Mouse (Mus musculus): ENCODE measurements around the gene Gtf2e1. TPM values are rescaled to one million over a fixed set of nuclear protein-coding genes. Genes with fewer than 3 reads are reported as not detected.
A peak's percentile ranks its signal among the peaks of the same experiment; 100 is the strongest.

The Gtf2e1 gene
- polyA plus RNA-seq, 1 experiment from 2014 or later: 43.9 TPM

- no peak for ATAC-seq
- 77% methylated on average over 1 of the region's 1 CpGs for WGBS
- no peak for DNase-seq (ENCODE audit: low spot score)
- H3K9me3 ChIP-seq (replicated peaks; ENCODE audit: control insufficient read depth, low read length): no peaks in the 10 kb centered on the region
- H3K27me3 ChIP-seq (replicated peaks; ENCODE audit: control insufficient read depth, insufficient read depth, low read length): no peaks in the 10 kb centered on the region
- no peak overlapping the region for H3K4me3 ChIP-seq (ENCODE audit: low read depth, low read length)
- no peak overlapping the region for H3K27ac ChIP-seq (ENCODE audit: low read depth, low read length)
- H3K4me2 ChIP-seq (ENCODE audit: low read length): no peak overlapping the region
- H3K4me1 ChIP-seq (ENCODE audit: control insufficient read depth, insufficient read depth, low read length): peaks cover 16% of the 10 kb centered on the region
- no peak overlapping the region for H3K9ac ChIP-seq (ENCODE audit: low read length)
- H3K36me3 ChIP-seq (ENCODE audit: control insufficient read depth, insufficient read depth, low read length): no peaks in the 10 kb centered on the region
Measured at GRCm38 (mm10) chr16:37579591-37579990, 40.0 kb upstream of the Gtf2e1 start.

GRCm38 (mm10) chr16:37575325-37575724 lies 35.7 kb upstream of the Gtf2e1 start:
- no peak overlapping the region for H3K4me3 ChIP-seq (ENCODE audit: low read depth, low read length)
- ATAC-seq (no peak), DNase-seq (ENCODE audit: low spot score) (no peak)
- peaks cover 8% of the 10 kb centered on the region; the same call in 1 of the 2 replicates for H3K36me3 ChIP-seq (ENCODE audit: control insufficient read depth, insufficient read depth, low read length)
- H3K9ac ChIP-seq (ENCODE audit: low read length): no peak overlapping the region
- no peaks in the 10 kb centered on the region for H3K27me3 ChIP-seq (replicated peaks; ENCODE audit: control insufficient read depth, insufficient read depth, low read length)
- no peaks in the 10 kb centered on the region for H3K9me3 ChIP-seq (replicated peaks; ENCODE audit: control insufficient read depth, low read length)
- 79% methylated on average over 3 of the region's 3 CpGs for WGBS
- no peak overlapping the region for H3K27ac ChIP-seq (ENCODE audit: low read depth, low read length)
- no peak overlapping the region for H3K4me2 ChIP-seq (ENCODE audit: low read length)
- H3K4me1 ChIP-seq (ENCODE audit: control insufficient read depth, insufficient read depth, low read length): no peaks in the 10 kb centered on the region

GRCm38 (mm10) chr16:37573061-37573460 lies 33.5 kb upstream of the Gtf2e1 start:
- no peak overlapping the region for H3K27ac ChIP-seq (ENCODE audit: low read depth, low read length)

DNA sequence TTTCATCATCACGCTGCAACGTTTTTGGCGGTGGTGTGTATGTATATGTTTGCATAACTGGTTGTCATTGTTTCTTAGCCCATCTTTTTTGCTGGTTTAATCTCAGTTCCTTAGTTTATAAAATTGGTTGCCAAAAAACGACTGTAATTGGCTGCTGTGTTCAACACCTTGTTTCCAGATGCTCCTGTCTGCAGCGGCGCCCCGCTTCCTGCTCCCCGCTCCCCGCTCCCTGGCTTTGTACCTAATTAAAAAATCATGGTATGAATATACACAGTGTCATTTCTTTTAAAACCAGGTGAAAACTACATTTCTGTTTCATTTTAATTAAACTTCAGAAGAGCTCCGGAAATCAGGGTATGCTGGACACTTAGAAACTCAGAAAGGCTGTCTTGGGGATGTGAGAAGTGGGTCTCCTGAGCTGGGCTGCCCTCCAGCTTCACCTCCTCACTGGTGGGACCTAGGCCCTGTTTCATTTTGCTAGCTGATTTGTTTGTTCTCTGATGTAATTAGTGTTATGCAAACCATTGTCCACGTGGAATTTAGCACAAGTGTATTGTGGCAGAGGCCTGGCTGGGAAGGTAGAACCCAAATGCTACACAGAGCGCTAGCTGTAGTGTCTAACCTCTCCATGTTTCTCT lies 32.6 kb upstream of the Gtf2e1 start:
- Histone ChIP-seq H3K36me3 (ENCODE audit: control insufficient read depth, insufficient read depth, low read length) (peaks cover 8% of the 10 kb centered on the region; the same call in 1 of the 2 replicates), H3K4me1 (ENCODE audit: control insufficient read depth, insufficient read depth, low read length) (no peaks in the 10 kb centered on the region), H3K9me3 (replicated peaks; ENCODE audit: control insufficient read depth, low read length) (no peaks in the 10 kb centered on the region), H3K4me2 (ENCODE audit: low read length) (no peak overlapping the region), H3K27ac (ENCODE audit: low read depth, low read length) (no peak overlapping the region), H3K9ac (ENCODE audit: low read length) (no peak overlapping the region), H3K27me3 (replicated peaks; ENCODE audit: control insufficient read depth, insufficient read depth, low read length) (no peaks in the 10 kb centered on the region), H3K4me3 (ENCODE audit: low read depth, low read length) (no peak overlapping the region)
- 89% methylated on average over 12 of the region's 12 CpGs for WGBS
- ATAC-seq (no peak), DNase-seq (ENCODE audit: low spot score) (no peak)

More at GRCm38 (mm10) chr16:37573061-37573460, 33.5 kb upstream of the Gtf2e1 start:
- no peaks in the 10 kb centered on the region for H3K27me3 ChIP-seq (replicated peaks; ENCODE audit: control insufficient read depth, insufficient read depth, low read length)
- ATAC-seq (no peak), DNase-seq (ENCODE audit: low spot score) (no peak)
- H3K36me3 ChIP-seq (ENCODE audit: control insufficient read depth, insufficient read depth, low read length): peaks cover 8% of the 10 kb centered on the region; the same call in 1 of the 2 replicates
- no peaks in the 10 kb centered on the region for H3K9me3 ChIP-seq (replicated peaks; ENCODE audit: control insufficient read depth, low read length)
- no peak overlapping the region for H3K4me2 ChIP-seq (ENCODE audit: low read length)
- no peak overlapping the region for H3K4me3 ChIP-seq (ENCODE audit: low read depth, low read length)
- H3K9ac ChIP-seq (ENCODE audit: low read length): no peak overlapping the region
- no peaks in the 10 kb centered on the region for H3K4me1 ChIP-seq (ENCODE audit: control insufficient read depth, insufficient read depth, low read length)
- WGBS: 95% methylated on average over 5 of the region's 5 CpGs

DNA sequence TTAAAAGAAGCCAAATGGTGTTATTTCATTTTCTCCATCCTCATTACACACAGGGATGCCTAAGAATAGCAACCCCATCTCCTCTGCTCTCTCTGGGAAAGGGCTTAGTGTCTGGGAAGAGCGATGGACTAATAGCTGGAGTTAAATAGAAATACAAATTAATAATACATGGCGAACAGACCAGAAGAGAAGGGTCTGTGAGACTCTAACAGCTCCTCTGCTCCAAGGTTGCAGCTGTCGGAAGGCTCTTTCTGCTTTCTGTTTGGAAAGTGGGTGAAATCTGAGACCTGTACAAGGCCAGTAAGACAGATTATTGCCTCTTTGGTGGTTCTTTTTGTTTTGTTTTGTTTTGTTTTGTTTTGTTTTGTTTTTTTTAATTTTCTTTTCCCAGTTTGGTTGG lies 32.0 kb upstream of the Gtf2e1 start:
- WGBS: 63% methylated on average over 3 of the region's 3 CpGs
- H3K9me3 ChIP-seq (replicated peaks; ENCODE audit: control insufficient read depth, low read length): no peaks in the 10 kb centered on the region
- ATAC-seq (no peak), DNase-seq (ENCODE audit: low spot score) (no peak)
- no peaks in the 10 kb centered on the region for H3K27me3 ChIP-seq (replicated peaks; ENCODE audit: control insufficient read depth, insufficient read depth, low read length)
- H3K4me3 ChIP-seq (ENCODE audit: low read depth, low read length): no peak overlapping the region
- H3K27ac ChIP-seq (ENCODE audit: low read depth, low read length): 0 out of 2 replicates have a peak overlapping the region, but pooled peaks have one; percentile 4
- peaks cover 2% of the 10 kb centered on the region; the same call in 1 of the 2 replicates for H3K4me1 ChIP-seq (ENCODE audit: control insufficient read depth, insufficient read depth, low read length)
- no peak overlapping the region for H3K4me2 ChIP-seq (ENCODE audit: low read length)
- peaks cover 8% of the 10 kb centered on the region; the same call in 1 of the 2 replicates for H3K36me3 ChIP-seq (ENCODE audit: control insufficient read depth, insufficient read depth, low read length)
- no peak overlapping the region for H3K9ac ChIP-seq (ENCODE audit: low read length)

DNA sequence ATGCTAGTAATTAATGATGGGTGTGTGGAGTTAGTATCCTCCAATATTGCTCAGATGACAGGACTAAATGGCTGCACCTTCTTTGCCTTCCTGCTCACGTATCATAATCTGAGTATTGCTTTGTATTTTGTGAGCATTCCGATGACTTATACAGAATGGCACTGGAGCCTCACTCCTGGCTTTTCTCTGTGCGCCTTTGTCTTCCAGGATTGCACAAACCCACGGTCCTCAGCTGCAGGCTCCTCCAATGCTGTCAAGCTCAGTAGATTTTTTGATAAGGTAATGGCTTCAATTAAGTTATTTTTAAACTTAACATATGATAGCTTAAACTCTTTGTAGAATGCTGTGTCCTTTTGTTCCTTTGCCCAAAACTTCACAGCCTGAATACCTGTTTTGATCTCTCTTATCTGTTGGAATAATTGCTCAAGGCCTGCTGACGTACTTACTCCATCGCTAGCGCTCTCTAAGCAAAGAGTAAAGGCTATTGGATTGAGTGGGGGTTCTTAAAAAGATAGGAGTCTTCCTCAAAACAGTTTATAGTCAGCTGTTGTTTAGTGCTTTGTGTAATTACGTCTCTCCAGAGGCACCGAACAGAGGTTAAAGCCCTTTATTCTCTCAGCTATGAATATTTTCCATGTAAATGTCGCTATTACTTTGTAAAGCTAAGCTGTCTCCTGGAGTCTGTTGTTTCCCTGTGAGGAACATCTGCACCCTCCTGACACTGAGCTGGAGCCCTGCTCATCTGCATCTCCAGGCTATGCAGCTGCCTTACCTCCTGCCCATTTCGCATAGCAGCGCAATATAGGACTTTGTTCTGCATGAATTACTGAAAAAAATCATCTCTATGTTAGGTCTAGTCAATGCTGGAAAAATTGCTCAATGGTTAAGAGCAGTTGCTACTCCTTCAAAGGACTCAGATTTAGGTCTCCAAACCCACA lies 27.8 kb upstream of the Gtf2e1 start:
- Histone ChIP-seq H3K9me3 (replicated peaks; ENCODE audit: control insufficient read depth, low read length) (no peaks in the 10 kb centered on the region), H3K4me3 (ENCODE audit: low read depth, low read length) (no peak overlapping the region), H3K4me2 (ENCODE audit: low read length) (no peak overlapping the region), H3K27me3 (replicated peaks; ENCODE audit: control insufficient read depth, insufficient read depth, low read length) (no peaks in the 10 kb centered on the region), H3K36me3 (ENCODE audit: control insufficient read depth, insufficient read depth, low read length) (peaks cover 3% of the 10 kb centered on the region; the same call in 1 of the 2 replicates), H3K4me1 (ENCODE audit: control insufficient read depth, insufficient read depth, low read length) (peaks cover 4% of the 10 kb centered on the region; the same call in 1 of the 2 replicates), H3K27ac (ENCODE audit: low read depth, low read length) (no peak overlapping the region), H3K9ac (ENCODE audit: low read length) (no peak overlapping the region)
- peak; percentile 50; the same call in 1 of the 2 replicates for ATAC-seq
- no peak for DNase-seq (ENCODE audit: low spot score)
- WGBS: 74% methylated on average over 12 of the region's 12 CpGs

DNA sequence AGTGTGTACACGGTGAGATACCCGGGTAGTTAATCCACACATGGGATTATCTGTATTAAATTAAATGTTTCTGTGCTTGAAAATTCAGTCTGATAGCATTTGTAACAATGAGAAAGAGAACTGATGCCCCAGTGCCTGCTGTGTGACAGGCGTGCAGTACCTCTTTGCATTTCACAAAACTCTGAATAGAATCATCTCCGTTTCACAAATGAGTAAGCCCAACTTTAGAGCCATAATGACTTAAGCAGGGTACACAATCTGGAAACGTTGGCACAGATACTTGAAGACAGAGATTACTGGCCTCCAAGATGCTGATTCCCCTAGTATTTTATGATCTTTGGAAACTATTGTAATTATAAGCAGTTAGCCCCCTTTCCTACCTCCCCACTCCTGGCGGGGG lies 26.5 kb upstream of the Gtf2e1 start:
- DNase-seq (ENCODE audit: low spot score) (no peak), ATAC-seq (0 out of 2 replicates have a peak, but pooled peaks have one; percentile 12)
- peaks cover 4% of the 10 kb centered on the region; the same call in 1 of the 2 replicates for H3K4me1 ChIP-seq (ENCODE audit: control insufficient read depth, insufficient read depth, low read length)
- no peak overlapping the region for H3K4me2 ChIP-seq (ENCODE audit: low read length)
- H3K27me3 ChIP-seq (replicated peaks; ENCODE audit: control insufficient read depth, insufficient read depth, low read length): no peaks in the 10 kb centered on the region
- no peak overlapping the region for H3K4me3 ChIP-seq (ENCODE audit: low read depth, low read length)
- H3K9ac ChIP-seq (ENCODE audit: low read length): no peak overlapping the region
- 73% methylated on average over 6 of the region's 6 CpGs for WGBS
- no peak overlapping the region for H3K27ac ChIP-seq (ENCODE audit: low read depth, low read length)
- no peaks in the 10 kb centered on the region for H3K36me3 ChIP-seq (ENCODE audit: control insufficient read depth, insufficient read depth, low read length)
- no peaks in the 10 kb centered on the region for H3K9me3 ChIP-seq (replicated peaks; ENCODE audit: control insufficient read depth, low read length)

DNA sequence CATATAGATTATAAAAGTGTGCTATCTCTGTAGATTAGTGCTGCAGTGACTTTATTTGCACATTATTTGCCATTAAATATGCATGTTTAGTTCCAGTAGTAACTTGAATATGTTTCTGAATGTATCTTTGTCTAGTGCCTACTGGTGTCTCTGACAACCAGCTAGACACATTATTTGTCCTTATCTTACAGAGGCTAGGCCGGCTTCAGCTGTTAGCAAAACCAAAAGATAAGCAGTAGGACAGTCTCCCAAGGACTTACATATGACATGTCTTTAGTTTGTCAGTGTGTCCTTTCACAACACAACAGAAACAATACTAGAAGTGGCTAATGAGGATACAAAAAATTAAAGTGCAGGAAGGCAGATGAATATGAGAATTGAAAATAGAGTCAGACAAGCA lies 25.5 kb upstream of the Gtf2e1 start:
- H3K9ac ChIP-seq (ENCODE audit: low read length): no peak overlapping the region
- DNase-seq (ENCODE audit: low spot score): no peak
- H3K4me3 ChIP-seq (ENCODE audit: low read depth, low read length): no peak overlapping the region
- H3K36me3 ChIP-seq (ENCODE audit: control insufficient read depth, insufficient read depth, low read length): no peaks in the 10 kb centered on the region
- ATAC-seq: no peak
- WGBS: 90% methylated on average over 1 of the region's 1 CpGs
- H3K27me3 ChIP-seq (replicated peaks; ENCODE audit: control insufficient read depth, insufficient read depth, low read length): no peaks in the 10 kb centered on the region
- peaks cover 4% of the 10 kb centered on the region; the same call in 1 of the 2 replicates for H3K4me1 ChIP-seq (ENCODE audit: control insufficient read depth, insufficient read depth, low read length)
- H3K27ac ChIP-seq (ENCODE audit: low read depth, low read length): no peak overlapping the region
- H3K9me3 ChIP-seq (replicated peaks; ENCODE audit: control insufficient read depth, low read length): no peaks in the 10 kb centered on the region
- no peak overlapping the region for H3K4me2 ChIP-seq (ENCODE audit: low read length)
